Mouse (Mus musculus) brain, embryonic 14.5 days (tissue): Measurements from ENCODE around the gene Cers6.

Source experiments
- CTCF ChIP-seq: fragments of 200-500 bp; IDR thresholded peaks from 2 replicates; pipeline ENCODE4 v1.5.1; 2012; ENCODE audit warnings: inconsistent platforms, mild to moderate bottlenecking, moderate library complexity, borderline replicate concordance; ENCODE audit not compliant: insufficient read depth, insufficient read length; ENCODE audit errors: extremely low read depth
- POLR2A ChIP-seq: fragments of 200-500 bp; IDR thresholded peaks from 2 replicates; pipeline ENCODE4 v1.6.1; 2012; ENCODE audit warnings: mild to moderate bottlenecking, inconsistent platforms, borderline replicate concordance; ENCODE audit not compliant: poor library complexity, insufficient read depth, insufficient read length, severe bottlenecking; ENCODE audit errors: extremely low read depth

DNA sequence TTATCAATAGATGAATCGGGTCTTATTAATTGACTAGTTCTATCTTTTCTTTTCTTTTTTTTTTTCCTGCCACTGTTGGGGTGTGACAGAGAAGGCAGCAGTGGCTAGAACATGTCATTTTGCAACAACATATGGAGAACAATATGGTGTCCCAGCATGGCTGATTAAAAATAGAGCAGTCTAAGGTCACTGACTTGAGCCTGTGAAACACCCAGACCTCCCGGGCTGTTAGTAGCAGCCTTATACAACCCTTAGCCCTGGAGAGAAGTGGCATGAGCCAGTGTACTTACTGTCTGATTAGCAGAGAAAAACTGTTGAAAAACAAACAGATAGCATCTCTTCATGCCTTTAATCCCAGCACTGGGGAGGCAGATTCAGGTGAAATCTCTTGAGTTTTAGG, 3.1 kb downstream of the Cers6 start:
- TF ChIP-seq CTCF (no peak), POLR2A (no peak)
